Mouse (Mus musculus): Measurements from ENCODE around the gene Lrrc27. TPM values are rescaled to one million over a fixed set of nuclear protein-coding genes. Genes with fewer than 3 reads are reported as not detected.

The Lrrc27 gene
- polyA plus RNA-seq, 1 experiment from 2014 or later: 3.8 TPM

DNA sequence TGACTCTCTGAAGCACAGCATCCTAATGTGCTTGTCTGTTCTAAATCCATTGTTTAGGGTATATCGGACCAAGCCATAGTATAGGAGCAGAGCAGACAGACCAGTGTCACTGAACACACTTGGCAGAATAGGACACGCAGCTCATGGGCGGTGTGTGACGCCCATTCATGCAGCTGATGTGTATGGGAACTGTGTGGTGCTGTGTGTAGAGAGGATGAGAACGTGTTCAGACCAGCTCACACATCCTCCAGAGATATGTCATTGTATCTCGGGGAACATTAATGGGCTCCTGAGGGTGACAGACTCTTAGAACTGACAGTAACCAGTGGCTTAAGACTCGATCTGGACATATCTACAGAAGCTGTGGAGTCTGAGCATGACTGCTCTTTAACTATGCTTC lies 13.6 kb downstream of the Lrrc27 start:
- no peak for ATAC-seq
- no peaks in the 10 kb centered on the region for H3K9me3 ChIP-seq (ENCODE audit: control insufficient read depth, low read length)
- H3K4me3 ChIP-seq (ENCODE audit: low read length): no peak overlapping the region
- 87% methylated on average over 7 of the region's 7 CpGs for WGBS
- no peak overlapping the region for H3K27ac ChIP-seq (ENCODE audit: low read depth, low read length)
- no peaks in the 10 kb centered on the region for H3K4me1 ChIP-seq (ENCODE audit: control insufficient read depth, insufficient read depth, low read depth, low read length)
- H3K9ac ChIP-seq (ENCODE audit: low read depth, low read length): no peak overlapping the region
- H3K27me3 ChIP-seq (replicated peaks; ENCODE audit: control insufficient read depth, insufficient read depth, low read length): peaks cover 3% of the 10 kb centered on the region; the same call in 1 of the 2 replicates
- H3K36me3 ChIP-seq (ENCODE audit: control insufficient read depth, insufficient read depth, low read length): no peaks in the 10 kb centered on the region
- H3K4me2 ChIP-seq (ENCODE audit: low read length): no peak overlapping the region

DNA sequence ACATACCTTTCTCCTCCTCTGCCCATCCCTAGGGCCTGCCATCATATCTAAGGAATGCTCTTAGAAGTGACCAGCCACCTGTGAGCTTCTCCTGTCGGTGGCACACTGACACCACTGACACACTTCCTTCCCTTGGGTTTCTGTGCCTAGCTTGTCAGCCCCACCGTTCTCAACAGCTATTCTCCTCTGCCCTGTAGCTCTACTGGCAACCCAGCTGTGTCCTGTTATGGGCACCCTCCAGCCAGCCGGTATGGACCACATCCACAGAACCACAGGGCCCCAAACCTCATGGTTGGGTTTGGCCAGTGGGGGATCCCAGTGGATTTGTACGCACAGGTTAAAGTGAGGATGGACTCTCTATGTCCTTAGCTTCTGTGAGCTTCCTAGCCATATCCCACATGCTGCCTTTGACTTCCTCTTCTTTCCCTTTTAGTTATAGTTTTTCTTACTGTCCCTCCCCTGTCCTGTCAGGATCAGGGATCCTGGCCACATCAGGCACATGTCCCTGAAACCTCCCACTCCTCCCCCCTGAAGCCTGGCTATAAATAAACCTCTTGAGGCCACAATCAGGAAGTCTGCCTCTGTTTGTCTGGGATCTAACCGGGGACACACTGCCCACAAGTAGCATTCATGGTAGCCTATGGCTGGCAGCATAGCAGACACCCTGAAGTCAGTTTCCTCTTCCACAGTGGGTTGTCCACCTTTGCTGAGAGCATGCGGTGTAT lies 15.8 kb downstream of the Lrrc27 start:
- no peak for ATAC-seq
- Histone ChIP-seq H3K4me2 (ENCODE audit: low read length) (no peak overlapping the region), H3K27ac (ENCODE audit: low read depth, low read length) (no peak overlapping the region), H3K9me3 (ENCODE audit: control insufficient read depth, low read length) (no peaks in the 10 kb centered on the region), H3K4me1 (ENCODE audit: control insufficient read depth, insufficient read depth, low read depth, low read length) (no peaks in the 10 kb centered on the region; the same call in 1 of the 2 replicates), H3K36me3 (ENCODE audit: control insufficient read depth, insufficient read depth, low read length) (no peaks in the 10 kb centered on the region), H3K4me3 (ENCODE audit: low read length) (no peak overlapping the region), H3K9ac (ENCODE audit: low read depth, low read length) (no peak overlapping the region), H3K27me3 (replicated peaks; ENCODE audit: control insufficient read depth, insufficient read depth, low read length) (peaks cover 3% of the 10 kb centered on the region; the same call in 1 of the 2 replicates)
- WGBS: 76% methylated on average over 6 of the region's 6 CpGs

DNA sequence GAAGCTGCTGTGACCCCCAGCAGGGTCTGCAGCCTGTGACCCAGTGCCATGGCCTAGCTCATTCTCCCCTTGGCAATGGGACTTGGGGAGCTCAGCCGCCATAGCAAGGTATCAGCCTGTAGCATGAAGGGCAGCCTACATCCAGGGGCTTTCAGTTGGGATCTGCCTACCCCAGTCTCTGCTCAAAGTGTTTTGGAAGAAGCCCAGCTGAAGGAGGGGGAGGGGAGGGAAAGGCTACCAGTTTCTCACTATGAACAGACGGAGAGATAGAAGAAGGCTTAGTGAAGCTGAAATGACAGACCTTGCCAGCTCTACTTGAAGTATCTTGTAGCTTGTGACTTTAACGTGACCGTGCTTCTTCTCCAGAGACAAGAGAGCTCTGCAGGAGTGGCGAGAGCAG lies 17.0 kb downstream of the Lrrc27 start:
- H3K9ac ChIP-seq (ENCODE audit: low read depth, low read length): no peak overlapping the region
- no peak overlapping the region for H3K4me2 ChIP-seq (ENCODE audit: low read length)
- H3K4me1 ChIP-seq (ENCODE audit: control insufficient read depth, insufficient read depth, low read depth, low read length): peaks cover 9% of the 10 kb centered on the region; the same call in 1 of the 2 replicates
- ATAC-seq: no peak
- H3K4me3 ChIP-seq (ENCODE audit: low read length): no peak overlapping the region
- no peaks in the 10 kb centered on the region for H3K36me3 ChIP-seq (ENCODE audit: control insufficient read depth, insufficient read depth, low read length)
- 77% methylated on average over 5 of the region's 5 CpGs for WGBS
- H3K27me3 ChIP-seq (replicated peaks; ENCODE audit: control insufficient read depth, insufficient read depth, low read length): peaks cover 3% of the 10 kb centered on the region; the same call in 1 of the 2 replicates
- H3K9me3 ChIP-seq (ENCODE audit: control insufficient read depth, low read length): no peaks in the 10 kb centered on the region
- H3K27ac ChIP-seq (ENCODE audit: low read depth, low read length): no peak overlapping the region

- Histone ChIP-seq H3K27ac (ENCODE audit: low read depth, low read length) (no peak overlapping the region), H3K9me3 (ENCODE audit: control insufficient read depth, low read length) (no peaks in the 10 kb centered on the region), H3K36me3 (ENCODE audit: control insufficient read depth, insufficient read depth, low read length) (no peaks in the 10 kb centered on the region), H3K27me3 (replicated peaks; ENCODE audit: control insufficient read depth, insufficient read depth, low read length) (peaks cover 3% of the 10 kb centered on the region; the same call in 1 of the 2 replicates), H3K4me3 (ENCODE audit: low read length) (no peak overlapping the region), H3K4me1 (ENCODE audit: control insufficient read depth, insufficient read depth, low read depth, low read length) (peaks cover 11% of the 10 kb centered on the region; the same call in 1 of the 2 replicates), H3K4me2 (ENCODE audit: low read length) (no peak overlapping the region), H3K9ac (ENCODE audit: low read depth, low read length) (no peak overlapping the region)
- 80% methylated on average over 12 of the region's 12 CpGs for WGBS
- no peak for ATAC-seq
Observed at GRCm38 (mm10) chr7:139230241-139230640, 17.5 kb downstream of the Lrrc27 start.

- no peaks in the 10 kb centered on the region for H3K36me3 ChIP-seq (ENCODE audit: control insufficient read depth, insufficient read depth, low read length)
- peak; percentile 91 for ATAC-seq
- WGBS: under 1% methylated on average over 7 of the region's 7 CpGs
- H3K4me3 ChIP-seq (ENCODE audit: low read length): no peak overlapping the region
- H3K27me3 ChIP-seq (replicated peaks; ENCODE audit: control insufficient read depth, insufficient read depth, low read length): peaks cover 6% of the 10 kb centered on the region
- H3K9ac ChIP-seq (ENCODE audit: low read depth, low read length): no peak overlapping the region
- H3K4me2 ChIP-seq (ENCODE audit: low read length): no peak overlapping the region
- H3K4me1 ChIP-seq (ENCODE audit: control insufficient read depth, insufficient read depth, low read depth, low read length): peaks cover 11% of the 10 kb centered on the region; the same call in 1 of the 2 replicates
- H3K9me3 ChIP-seq (ENCODE audit: control insufficient read depth, low read length): no peaks in the 10 kb centered on the region
- H3K27ac ChIP-seq (ENCODE audit: low read depth, low read length): no peak overlapping the region
Observed at GRCm38 (mm10) chr7:139233714-139234113, 20.9 kb downstream of the Lrrc27 start.

GRCm38 (mm10) chr7:139234426-139235188 lies 21.8 kb downstream of the Lrrc27 start:
- H3K4me3 ChIP-seq (ENCODE audit: low read length): no peak overlapping the region
- peaks cover 11% of the 10 kb centered on the region; the same call in 1 of the 2 replicates for H3K4me1 ChIP-seq (ENCODE audit: control insufficient read depth, insufficient read depth, low read depth, low read length)
- peak; percentile 67 for ATAC-seq
- no peak overlapping the region for H3K27ac ChIP-seq (ENCODE audit: low read depth, low read length)
- H3K27me3 ChIP-seq (replicated peaks; ENCODE audit: control insufficient read depth, insufficient read depth, low read length): peaks cover 6% of the 10 kb centered on the region
- H3K4me2 ChIP-seq (ENCODE audit: low read length): peak overlapping the region; percentile 39
- no peak overlapping the region for H3K9ac ChIP-seq (ENCODE audit: low read depth, low read length)
- 11% methylated on average over 18 of the region's 18 CpGs for WGBS
- no peaks in the 10 kb centered on the region for H3K9me3 ChIP-seq (ENCODE audit: control insufficient read depth, low read length)
- no peaks in the 10 kb centered on the region for H3K36me3 ChIP-seq (ENCODE audit: control insufficient read depth, insufficient read depth, low read length)

DNA sequence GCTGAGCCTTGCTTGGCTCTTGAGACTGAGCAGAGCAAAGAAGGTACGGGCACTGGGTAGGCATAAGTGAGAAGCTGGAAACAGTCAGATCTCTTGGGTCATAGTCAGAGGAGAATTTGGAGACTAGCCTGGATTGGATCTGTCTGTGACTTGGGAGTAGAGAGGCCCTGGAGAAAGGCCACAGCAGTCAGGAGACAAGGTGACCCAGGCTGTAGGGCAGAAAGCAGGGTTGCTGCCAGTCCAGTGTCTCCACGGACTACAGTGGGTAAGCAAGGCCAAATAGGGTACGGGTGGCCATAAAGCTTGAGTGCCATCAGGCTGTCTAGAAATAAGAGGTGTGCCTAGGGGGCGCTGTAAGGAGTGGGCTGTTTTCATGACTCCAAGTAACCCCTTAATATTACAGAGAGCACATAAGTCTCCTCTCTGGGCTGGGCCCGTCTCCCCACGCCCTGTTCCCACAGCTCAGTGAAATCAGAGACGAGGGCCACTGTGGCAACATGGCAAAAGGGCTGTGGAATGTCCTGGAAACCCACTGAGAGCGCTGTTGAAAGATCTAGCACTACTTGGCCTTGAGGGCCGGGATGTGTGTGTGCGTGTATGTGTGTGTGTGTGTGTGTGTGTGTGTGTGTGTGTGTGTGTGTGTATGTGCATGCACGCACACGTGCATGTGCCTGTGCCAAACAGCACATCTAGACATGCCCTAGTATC lies 23.0 kb downstream of the Lrrc27 start:
- Histone ChIP-seq H3K4me1 (ENCODE audit: control insufficient read depth, insufficient read depth, low read depth, low read length) (peaks cover 11% of the 10 kb centered on the region; the same call in 1 of the 2 replicates), H3K4me3 (ENCODE audit: low read length) (no peak overlapping the region), H3K36me3 (ENCODE audit: control insufficient read depth, insufficient read depth, low read length) (no peaks in the 10 kb centered on the region), H3K27ac (ENCODE audit: low read depth, low read length) (no peak overlapping the region), H3K9ac (ENCODE audit: low read depth, low read length) (no peak overlapping the region), H3K4me2 (ENCODE audit: low read length) (no peak overlapping the region), H3K9me3 (ENCODE audit: control insufficient read depth, low read length) (no peaks in the 10 kb centered on the region), H3K27me3 (replicated peaks; ENCODE audit: control insufficient read depth, insufficient read depth, low read length) (peaks cover 2% of the 10 kb centered on the region)
- no peak for ATAC-seq
- 80% methylated on average over 12 of the region's 12 CpGs for WGBS

DNA sequence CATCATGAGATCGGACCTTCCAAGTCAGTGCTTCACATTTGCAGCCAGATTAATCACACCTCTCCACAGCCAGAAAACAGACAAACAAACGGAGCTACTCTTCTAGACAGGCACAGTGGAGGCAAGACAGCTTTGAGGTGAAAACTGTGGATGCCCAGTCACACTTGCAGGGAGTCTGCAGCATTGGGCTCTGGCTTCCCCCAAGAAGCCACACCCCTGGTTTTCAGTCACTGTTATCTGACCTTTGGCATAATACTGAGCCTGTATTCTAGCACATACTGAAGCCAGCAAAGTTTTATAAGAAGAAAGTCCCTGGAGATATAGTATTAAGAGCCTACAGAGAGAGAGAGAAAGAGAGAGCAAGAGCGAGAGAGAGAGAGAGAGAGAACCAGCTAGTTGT lies 26.6 kb downstream of the Lrrc27 start:
- Histone ChIP-seq H3K4me2 (ENCODE audit: low read length) (no peak overlapping the region), H3K4me1 (ENCODE audit: control insufficient read depth, insufficient read depth, low read depth, low read length) (peaks cover 6% of the 10 kb centered on the region; the same call in 1 of the 2 replicates), H3K9ac (ENCODE audit: low read depth, low read length) (no peak overlapping the region), H3K36me3 (ENCODE audit: control insufficient read depth, insufficient read depth, low read length) (no peaks in the 10 kb centered on the region), H3K9me3 (ENCODE audit: control insufficient read depth, low read length) (no peaks in the 10 kb centered on the region), H3K27me3 (replicated peaks; ENCODE audit: control insufficient read depth, insufficient read depth, low read length) (peaks cover 4% of the 10 kb centered on the region), H3K4me3 (ENCODE audit: low read length) (no peak overlapping the region), H3K27ac (ENCODE audit: low read depth, low read length) (no peak overlapping the region)
- ATAC-seq: no peak
- 84% methylated on average over 3 of the region's 3 CpGs for WGBS

DNA sequence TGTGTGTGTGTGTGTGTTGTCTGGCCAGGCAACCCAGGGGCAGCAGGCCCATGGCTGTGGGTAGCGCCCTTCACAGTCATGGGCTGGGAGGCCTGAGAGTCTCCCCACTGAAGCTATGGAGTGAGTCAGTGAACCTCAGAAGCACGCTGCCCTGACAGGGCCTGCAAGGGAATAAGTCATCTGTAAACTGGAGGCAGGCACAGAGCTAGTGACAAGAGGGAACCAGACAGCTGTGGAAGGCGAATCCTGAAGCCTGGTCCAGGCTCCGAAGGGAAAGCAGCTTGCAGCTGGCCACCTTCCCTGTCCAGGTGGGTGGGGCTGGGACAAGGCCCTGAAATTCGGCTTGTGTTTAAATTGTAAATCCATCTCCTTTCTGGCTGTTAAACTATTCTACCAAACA lies 33.3 kb downstream of the Lrrc27 start:
- 79% methylated on average over 5 of the region's 5 CpGs for WGBS
- Histone ChIP-seq H3K4me1 (ENCODE audit: control insufficient read depth, insufficient read depth, low read depth, low read length) (peaks cover 26% of the 10 kb centered on the region), H3K9ac (ENCODE audit: low read depth, low read length) (no peak overlapping the region), H3K4me3 (ENCODE audit: low read length) (no peak overlapping the region), H3K27me3 (replicated peaks; ENCODE audit: control insufficient read depth, insufficient read depth, low read length) (peaks cover 2% of the 10 kb centered on the region), H3K9me3 (ENCODE audit: control insufficient read depth, low read length) (no peaks in the 10 kb centered on the region), H3K4me2 (ENCODE audit: low read length) (no peak overlapping the region), H3K27ac (ENCODE audit: low read depth, low read length) (no peak overlapping the region), H3K36me3 (ENCODE audit: control insufficient read depth, insufficient read depth, low read length) (no peaks in the 10 kb centered on the region)
- no peak for ATAC-seq
